In genomic region chr11:69687061-69687460, GRCm38 (mm10) we compare ENCODE assay signal across 11 mouse cellular contexts. TPM values are rescaled to one million over a fixed set of nuclear protein-coding genes. Genes with fewer than 3 reads are reported as not detected.
DNase-seq lines count a peak whose midpoint lies in the region; ATAC-seq and TF ChIP-seq lines count a peak whose summit lies in the region.
"Had no signal": no experiment of that assay in that cellular context is flagged by ENCODE, and none has a peak within 500 bp of the region (broad histone marks: within the 10 kb centered on the region; RNA-seq: fewer than 3 reads in every experiment).

No protein-coding gene starts in this region.

- no peak for TF ChIP-seq CTCF in cerebellum, adult 2 months (IDR thresholded peaks at IDR 0.05; ENCODE audit: borderline replicate concordance, insufficient read depth, low read depth, low read length)
- TF ChIP-seq CTCF in midbrain, postnatal 0 days (IDR thresholded peaks at IDR 0.05): no peak

- peak in 1 of 2 experiments; percentile 11 for DNase-seq in cerebellum, adult 2 months
- DNase-seq in hindbrain, embryonic 10.5 days (ENCODE audit: low spot score): no peak
- DNase-seq in midbrain, embryonic 10.5 days (ENCODE audit: low spot score): no peak
- DNase-seq in midbrain, postnatal 0 days (ENCODE audit: low spot score): no peak
- no peak for DNase-seq in spleen, adult 12 weeks (ENCODE audit: low spot score)
- DNase-seq: thymus, postnatal 25 days had no signal

- no peak overlapping the region for H3K4me3 ChIP-seq in cerebellum, adult 2 months (replicated peaks; ENCODE audit: insufficient read depth, low read depth, low read length)
- H3K4me3 ChIP-seq in hindbrain, embryonic 10.5 days: peak overlapping the region; percentile 14; the same call in 1 of the 2 replicates
- no peak overlapping the region for H3K4me3 ChIP-seq in hindbrain, embryonic 12.5 days
- peak overlapping the region; percentile 12; the same call in 1 of the 2 replicates for H3K4me3 ChIP-seq in midbrain, embryonic 10.5 days
- no peak overlapping the region for H3K4me3 ChIP-seq in midbrain, postnatal 0 days (ENCODE audit: low read depth, low read length)
- H3K4me3 ChIP-seq in stomach, embryonic 15.5 days (replicated peaks): no peak overlapping the region

- H3K27ac ChIP-seq in cerebellum, adult 2 months (ENCODE audit: insufficient read depth, low read length): peak overlapping the region; percentile 26
- no peak overlapping the region for H3K27ac ChIP-seq in hindbrain, embryonic 10.5 days
- H3K27ac ChIP-seq in hindbrain, embryonic 12.5 days: no peak overlapping the region
- H3K27ac ChIP-seq in midbrain, embryonic 10.5 days (replicated peaks): no peak overlapping the region
- H3K27ac ChIP-seq in midbrain, postnatal 0 days (ENCODE audit: low read depth, low read length): no peak overlapping the region
- H3K27ac ChIP-seq in stomach, embryonic 15.5 days: peak overlapping the region; percentile 27; the same call in 1 of the 2 replicates

- no peaks in the 10 kb centered on the region for H3K36me3 ChIP-seq in hindbrain, embryonic 10.5 days
- H3K36me3 ChIP-seq in hindbrain, embryonic 12.5 days: no peaks in the 10 kb centered on the region
- H3K36me3 ChIP-seq in midbrain, embryonic 10.5 days: no peaks in the 10 kb centered on the region
- H3K36me3 ChIP-seq in midbrain, postnatal 0 days (ENCODE audit: insufficient read depth, low read length): no peaks in the 10 kb centered on the region
- no peaks in the 10 kb centered on the region for H3K36me3 ChIP-seq in stomach, embryonic 15.5 days

- H3K4me2 ChIP-seq in hindbrain, embryonic 12.5 days (replicated peaks): no peak overlapping the region
- H3K4me2 ChIP-seq in midbrain, postnatal 0 days (ENCODE audit: low read depth, low read length, poor library complexity, severe bottlenecking): no peak overlapping the region
- no peak overlapping the region for H3K4me2 ChIP-seq in stomach, embryonic 15.5 days

- TF ChIP-seq POLR2A in cerebellum, adult 2 months (IDR thresholded peaks at IDR 0.05; ENCODE audit: borderline replicate concordance, insufficient read depth, low read length): no peak

- peaks cover 36% of the 10 kb centered on the region for H3K4me1 ChIP-seq in cerebellum, adult 2 months (ENCODE audit: control insufficient read depth, insufficient read depth, low read length)
- peaks cover 28% of the 10 kb centered on the region for H3K4me1 ChIP-seq in hindbrain, embryonic 10.5 days (replicated peaks)
- peaks cover 9% of the 10 kb centered on the region; the same call in 1 of the 2 replicates for H3K4me1 ChIP-seq in hindbrain, embryonic 12.5 days
- H3K4me1 ChIP-seq in midbrain, embryonic 10.5 days: peaks cover 36% of the 10 kb centered on the region
- no peaks in the 10 kb centered on the region for H3K4me1 ChIP-seq in midbrain, postnatal 0 days (ENCODE audit: insufficient read depth, low read length)
- H3K4me1 ChIP-seq in stomach, embryonic 15.5 days: peaks cover 31% of the 10 kb centered on the region

- H3K27me3 ChIP-seq in cerebellum, adult 2 months (ENCODE audit: control insufficient read depth, insufficient read depth, low read length): no peaks in the 10 kb centered on the region
- peaks cover 15% of the 10 kb centered on the region; the same call in 1 of the 2 replicates for H3K27me3 ChIP-seq in hindbrain, embryonic 10.5 days (ENCODE audit: insufficient read depth, poor library complexity, severe bottlenecking)
- peaks cover 4% of the 10 kb centered on the region for H3K27me3 ChIP-seq in hindbrain, embryonic 12.5 days
- H3K27me3 ChIP-seq in midbrain, embryonic 10.5 days (ENCODE audit: low read depth, poor library complexity, severe bottlenecking): peaks cover 25% of the 10 kb centered on the region
- H3K27me3 ChIP-seq in midbrain, postnatal 0 days (ENCODE audit: insufficient read depth, low read length): no peaks in the 10 kb centered on the region
- no peaks in the 10 kb centered on the region for H3K27me3 ChIP-seq in stomach, embryonic 15.5 days (replicated peaks)

- no peak overlapping the region for H3K9ac ChIP-seq in hindbrain, embryonic 12.5 days
- no peak overlapping the region for H3K9ac ChIP-seq in midbrain, postnatal 0 days (replicated peaks; ENCODE audit: low read length, poor library complexity, severe bottlenecking)
- no peak overlapping the region for H3K9ac ChIP-seq in stomach, embryonic 15.5 days

- ATAC-seq in cerebellum, adult (ENCODE audit: insufficient number of reproducible peaks, low FRiP score, low TSS enrichment): no peak
- no peak for ATAC-seq in hindbrain, embryonic 12.5 days (ENCODE audit: low FRiP score)
- ATAC-seq in midbrain, postnatal 0 days (ENCODE audit: low FRiP score): no peak
- ATAC-seq in stomach, embryonic 15.5 days (ENCODE audit: insufficient read depth, low FRiP score, low read depth): no peak

- WGBS in cerebellum, adult 2 months: 60% methylated on average over 5 of the region's 5 CpGs
- 54% methylated on average over 5 of the region's 5 CpGs for whole genome bisulfite sequencing in hindbrain, embryonic 10.5 days
- WGBS in hindbrain, embryonic 12.5 days: 63% methylated on average over 5 of the region's 5 CpGs
- WGBS in midbrain, embryonic 10.5 days: 58% methylated on average over 5 of the region's 5 CpGs
- WGBS in midbrain, postnatal 0 days: 59% methylated on average over 5 of the region's 5 CpGs
- 50% methylated on average over 5 of the region's 5 CpGs for WGBS in stomach, embryonic 15.5 days

- H3K9me3 ChIP-seq in hindbrain, embryonic 10.5 days: no peaks in the 10 kb centered on the region
- H3K9me3 ChIP-seq in hindbrain, embryonic 12.5 days (replicated peaks): no peaks in the 10 kb centered on the region
- no peaks in the 10 kb centered on the region for H3K9me3 ChIP-seq in midbrain, embryonic 10.5 days (replicated peaks)
- no peaks in the 10 kb centered on the region for H3K9me3 ChIP-seq in midbrain, postnatal 0 days (ENCODE audit: low read length)
- H3K9me3 ChIP-seq in stomach, embryonic 15.5 days: no peaks in the 10 kb centered on the region

RNA-seq across cellular contexts. Expression of gene Tnfsf13, which starts 1.5 kb away (rescaled TPM):
- polyA plus RNA-seq in cerebellum, adult 2 months (2012; rRNA removed): 4.8 and 4.9 TPM in 2 replicates
- 0.14 and 0.30 TPM in 2 replicates for polyA plus RNA-seq in hindbrain, embryonic 10.5 days (2016; fragmentation: Nextera tagmentation; extraction: Ambion mirVana)
- polyA plus RNA-seq in hindbrain, embryonic 12.5 days (2016; fragmentation: Nextera tagmentation; extraction: Ambion mirVana): 0.42 and 0.49 TPM in 2 replicates
- 0.11 and 0.30 TPM in 2 replicates for polyA plus RNA-seq in midbrain, embryonic 10.5 days (2016; fragmentation: Nextera tagmentation; extraction: Ambion mirVana)
- 0.27 and 0.57 TPM in 2 replicates for total RNA-seq in midbrain, postnatal 0 days (2014; rRNA removed)
- 0.96 and 1.1 TPM in 2 replicates for polyA plus RNA-seq in midbrain, postnatal 0 days (2015; fragmentation: Nextera tagmentation; extraction: Ambion mirVana)
- polyA plus RNA-seq in stomach, embryonic 15.5 days (2015; fragmentation: Nextera tagmentation; extraction: Ambion mirVana): 0.31 and 0.61 TPM in 2 replicates
- polyA plus RNA-seq: forebrain, embryonic 11.5 days; limb, embryonic 11.5 days had no signal

RNA-seq across cellular contexts. Expression of gene Senp3, which starts 5.2 kb away (rescaled TPM):
- polyA plus RNA-seq in cerebellum, adult 2 months (2012; rRNA removed): 110 and 152 TPM in 2 replicates
- 116 and 122 TPM in 2 replicates for polyA plus RNA-seq in hindbrain, embryonic 10.5 days (2016; fragmentation: Nextera tagmentation; extraction: Ambion mirVana)
- polyA plus RNA-seq in hindbrain, embryonic 12.5 days (2016; fragmentation: Nextera tagmentation; extraction: Ambion mirVana): 105 and 106 TPM in 2 replicates
- 112 and 114 TPM in 2 replicates for polyA plus RNA-seq in midbrain, embryonic 10.5 days (2016; fragmentation: Nextera tagmentation; extraction: Ambion mirVana)
- 81.7 and 89.2 TPM in 2 replicates for total RNA-seq in midbrain, postnatal 0 days (2014; rRNA removed)
- 70.3 and 74.0 TPM in 2 replicates for polyA plus RNA-seq in midbrain, postnatal 0 days (2015; fragmentation: Nextera tagmentation; extraction: Ambion mirVana)
- polyA plus RNA-seq in stomach, embryonic 15.5 days (2015; fragmentation: Nextera tagmentation; extraction: Ambion mirVana): 69.1 and 74.5 TPM in 2 replicates

RNA-seq across cellular contexts. Expression of gene Tnfsf12, which starts 8.6 kb away (rescaled TPM):
- 31.2 and 35.3 TPM in 2 replicates for polyA plus RNA-seq in cerebellum, adult 2 months (2012; rRNA removed)
- polyA plus RNA-seq in hindbrain, embryonic 10.5 days (2016; fragmentation: Nextera tagmentation; extraction: Ambion mirVana): 2.2 and 2.3 TPM in 2 replicates
- polyA plus RNA-seq in hindbrain, embryonic 12.5 days (2016; fragmentation: Nextera tagmentation; extraction: Ambion mirVana): 3.1 and 3.4 TPM in 2 replicates
- 1.2 and 1.4 TPM in 2 replicates for polyA plus RNA-seq in midbrain, embryonic 10.5 days (2016; fragmentation: Nextera tagmentation; extraction: Ambion mirVana)
- total RNA-seq in midbrain, postnatal 0 days (2014; rRNA removed): 4.7 and 6.2 TPM in 2 replicates
- 4.3 and 4.5 TPM in 2 replicates for polyA plus RNA-seq in midbrain, postnatal 0 days (2015; fragmentation: Nextera tagmentation; extraction: Ambion mirVana)
- polyA plus RNA-seq in stomach, embryonic 15.5 days (2015; fragmentation: Nextera tagmentation; extraction: Ambion mirVana): 8.0 and 8.9 TPM in 2 replicates

RNA-seq across cellular contexts. Expression of gene Tnfsfm13, which starts 8.8 kb away (rescaled TPM):
- polyA plus RNA-seq in cerebellum, adult 2 months (2012; rRNA removed): 3.3 and 4.2 TPM in 2 replicates
- 0.82 and 0.85 TPM in 2 replicates for polyA plus RNA-seq in hindbrain, embryonic 10.5 days (2016; fragmentation: Nextera tagmentation; extraction: Ambion mirVana)
- 0.80 and 1.9 TPM in 2 replicates for polyA plus RNA-seq in hindbrain, embryonic 12.5 days (2016; fragmentation: Nextera tagmentation; extraction: Ambion mirVana)
- 1.0 and 1.3 TPM in 2 replicates for polyA plus RNA-seq in midbrain, embryonic 10.5 days (2016; fragmentation: Nextera tagmentation; extraction: Ambion mirVana)
- 1.3 and 1.8 TPM in 2 replicates for total RNA-seq in midbrain, postnatal 0 days (2014; rRNA removed)
- 1.2 and 1.9 TPM in 2 replicates for polyA plus RNA-seq in midbrain, postnatal 0 days (2015; fragmentation: Nextera tagmentation; extraction: Ambion mirVana)
- polyA plus RNA-seq in stomach, embryonic 15.5 days (2015; fragmentation: Nextera tagmentation; extraction: Ambion mirVana): 3.3 and 3.5 TPM in 2 replicates

RNA-seq across cellular contexts. Expression of gene Eif4a1, which starts 14.8 kb away (rescaled TPM):
- polyA plus RNA-seq in cerebellum, adult 2 months (2012; rRNA removed): 316 and 321 TPM in 2 replicates
- 740 and 935 TPM in 2 replicates for polyA plus RNA-seq in hindbrain, embryonic 10.5 days (2016; fragmentation: Nextera tagmentation; extraction: Ambion mirVana)
- 555 and 589 TPM in 2 replicates for polyA plus RNA-seq in hindbrain, embryonic 12.5 days (2016; fragmentation: Nextera tagmentation; extraction: Ambion mirVana)
- 710 and 716 TPM in 2 replicates for polyA plus RNA-seq in midbrain, embryonic 10.5 days (2016; fragmentation: Nextera tagmentation; extraction: Ambion mirVana)
- total RNA-seq in midbrain, postnatal 0 days (2014; rRNA removed): 767 and 793 TPM in 2 replicates
- polyA plus RNA-seq in midbrain, postnatal 0 days (2015; fragmentation: Nextera tagmentation; extraction: Ambion mirVana): 501 and 502 TPM in 2 replicates
- polyA plus RNA-seq in stomach, embryonic 15.5 days (2015; fragmentation: Nextera tagmentation; extraction: Ambion mirVana): 442 and 514 TPM in 2 replicates

Comparison
In these comparisons a context has a peak if more than half of its experiments do, and no peak if none do; other contexts are left out.
1. H3K4me3 ChIP-seq: peak in hindbrain, embryonic 10.5 days (single experiment) and midbrain, embryonic 10.5 days (single experiment); none in cerebellum, adult 2 months (single experiment), hindbrain, embryonic 12.5 days (single experiment), midbrain, postnatal 0 days (single experiment) and stomach, embryonic 15.5 days (single experiment).
2. H3K27ac ChIP-seq: peak in cerebellum, adult 2 months (single experiment) and stomach, embryonic 15.5 days (single experiment); none in hindbrain, embryonic 10.5 days (single experiment), hindbrain, embryonic 12.5 days (single experiment), midbrain, embryonic 10.5 days (single experiment) and midbrain, postnatal 0 days (single experiment).